Mouse (Mus musculus) myocyte (in vitro differentiated cells): Measurements from ENCODE around the gene Pitpna. TPM values are rescaled to one million over a fixed set of nuclear protein-coding genes. Genes with fewer than 3 reads are reported as not detected.

Source experiments
- H3K27me3 ChIP-seq: one replicate; pipeline ENCODE4 v1.6.1; 2011; ENCODE audit not compliant: control insufficient read depth, insufficient read depth, insufficient read length
- H3K36me3 ChIP-seq: one replicate; pipeline ENCODE4 v1.6.1; 2011; ENCODE audit not compliant: control insufficient read depth, insufficient read depth
- H3K4me2 ChIP-seq: one replicate; pipeline ENCODE4 v1.6.1; 2011; ENCODE audit warnings: low read depth, control low read depth
- H3K4me3 ChIP-seq: one replicate; pipeline ENCODE4 v1.5.1; 2011; ENCODE audit warnings: mild to moderate bottlenecking, control low read depth, moderate library complexity
- H3K79me2 ChIP-seq: one replicate; pipeline ENCODE4 v1.6.1; 2011; ENCODE audit not compliant: control insufficient read depth, insufficient read depth
- H3ac ChIP-seq: one replicate; pipeline ENCODE4 v1.6.1; 2011; ENCODE audit not compliant: control insufficient read depth, insufficient read length
- CEBPB ChIP-seq: IDR thresholded peaks from 2 replicates; pipeline ENCODE4 v1.6.1; 2011; ENCODE audit warnings: mild to moderate bottlenecking, moderate library complexity; ENCODE audit not compliant: poor library complexity, insufficient read depth, severe bottlenecking
- E2F4 ChIP-seq: IDR thresholded peaks from one replicate; pipeline ENCODE4 v1.6.1; 2011; ENCODE audit warnings: mild to moderate bottlenecking, control low read depth, moderate library complexity; ENCODE audit not compliant: insufficient read depth
- MAX ChIP-seq: IDR thresholded peaks from one replicate; pipeline ENCODE4 v1.6.1; 2011; ENCODE audit warnings: low read depth, mild to moderate bottlenecking, control low read depth
- MYOD1 ChIP-seq, 3 experiments: IDR thresholded peaks; one replicate each; pipeline ENCODE4 v1.6.1; 2011; ENCODE audit warnings: control low read depth in 2 of 3, low read depth in 2 of 3, mild to moderate bottlenecking in 2 of 3, moderate library complexity in 1 of 3; ENCODE audit not compliant: insufficient read length in 2 of 3, control insufficient read depth in 1 of 3
- MYOG ChIP-seq, 3 experiments: IDR thresholded peaks; one replicate each; pipeline ENCODE4 v1.6.1; 2011; ENCODE audit warnings: control low read depth in 2 of 3, low read depth in 2 of 3, mild to moderate bottlenecking in 2 of 3; ENCODE audit not compliant: insufficient read length in 2 of 3, control insufficient read depth in 1 of 3, insufficient read depth in 1 of 3
- POLR2A ChIP-seq: IDR thresholded peaks from one replicate; pipeline ENCODE4 v1.6.1; 2011; ENCODE audit warnings: low read depth, mild to moderate bottlenecking, control low read depth, moderate library complexity; ENCODE audit not compliant: insufficient read length
- POLR2AphosphoS2 ChIP-seq: IDR thresholded peaks from one replicate; pipeline ENCODE4 v1.6.1; 2011; ENCODE audit warnings: low read depth, control low read depth; ENCODE audit not compliant: insufficient read length
- REST ChIP-seq: IDR thresholded peaks from one replicate; pipeline ENCODE4 v1.6.1; 2011; ENCODE audit warnings: mild to moderate bottlenecking, control low read depth, moderate library complexity; ENCODE audit not compliant: insufficient read depth, insufficient read length
- SRF ChIP-seq: IDR thresholded peaks from one replicate; pipeline ENCODE4 v1.6.1; 2011; ENCODE audit warnings: low read depth; ENCODE audit not compliant: control insufficient read depth, insufficient read length
- TCF12 ChIP-seq: IDR thresholded peaks from one replicate; pipeline ENCODE4 v1.6.1; 2011; ENCODE audit warnings: mild to moderate bottlenecking, control low read depth; ENCODE audit not compliant: poor library complexity, insufficient read depth, severe bottlenecking
- TCF3 ChIP-seq: IDR thresholded peaks from one replicate; pipeline ENCODE4 v1.6.1; 2011; ENCODE audit warnings: low read depth, control low read depth; ENCODE audit not compliant: insufficient read length
- USF1 ChIP-seq: IDR thresholded peaks from one replicate; pipeline ENCODE4 v1.6.1; 2011; ENCODE audit warnings: low read depth, mild to moderate bottlenecking, control low read depth, moderate library complexity
- polyA plus RNA-seq: library from polyadenylated mRNA; unstranded; fragments of >200 nt; fragmentation: generic; extraction: Trizol; gene quantifications from one replicate; pipeline ENCODE4 v1.2.1, GENCODE M21; 2012; ENCODE audit warnings: missing spikeins

Gene Pitpna
- polyA plus RNA-seq, 1 experiment, result 125 TPM

DNA sequence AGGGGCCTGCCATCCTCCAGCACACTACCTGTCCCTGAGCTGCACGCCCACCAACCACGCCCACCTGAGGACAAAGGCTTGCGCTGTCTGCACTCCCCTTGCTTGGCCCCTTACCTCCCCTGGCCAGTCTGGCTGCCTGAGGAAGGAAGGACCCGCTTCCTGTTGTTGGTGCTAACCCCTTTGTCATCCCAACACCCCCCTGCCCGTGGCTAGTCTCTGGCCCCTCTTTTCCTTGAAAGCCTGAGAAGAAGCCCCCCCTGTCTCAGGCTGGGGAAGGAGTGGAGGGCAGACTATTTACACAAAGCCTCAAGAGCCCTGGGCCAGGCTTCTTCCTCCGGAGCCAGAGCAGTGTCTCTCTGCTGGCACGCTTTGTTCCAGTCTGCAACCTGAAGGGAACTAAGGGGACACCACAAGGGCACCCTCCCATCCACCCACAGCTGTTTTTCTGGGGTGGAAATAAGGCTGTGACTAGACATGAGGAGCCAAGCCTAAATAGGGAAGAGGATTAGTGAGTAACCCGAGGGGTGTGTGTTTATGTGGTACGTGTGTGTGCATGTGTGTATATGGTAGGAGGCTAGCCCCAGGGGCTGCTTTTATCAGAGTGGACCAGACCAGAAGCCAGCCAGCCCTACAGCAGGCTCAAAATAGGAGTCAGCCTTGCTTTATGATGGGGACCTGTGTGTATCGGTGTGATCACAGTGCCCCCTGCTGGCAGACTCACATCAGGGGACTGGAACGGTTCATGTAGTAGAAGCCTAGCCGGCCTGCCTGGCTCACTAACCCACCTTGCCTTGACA is 14.8 kb upstream of the Pitpna start:
- H3K27me3 ChIP-seq, result no peaks in the 10 kb centered on the region
- TF ChIP-seq USF1 (no peak), MYOD1 (IDR thresholded peaks at IDR 0.05; ENCODE audit: control insufficient read depth in 1 of 3, insufficient read length in 2 of 3, low read depth in 2 of 3) (no peak), MYOG (IDR thresholded peaks at IDR 0.05; ENCODE audit: control insufficient read depth in 1 of 3, insufficient read depth in 1 of 3, insufficient read length in 2 of 3, low read depth in 2 of 3) (peak in 2 of 3 experiments; percentile 43 to 61), TCF3 (no peak), REST (no peak)
- no peaks in the 10 kb centered on the region for H3K79me2 ChIP-seq
- peak overlapping the region; percentile 40 for H3K4me2 ChIP-seq
- H3ac ChIP-seq, result no peak overlapping the region
- H3K4me3 ChIP-seq, result no peak overlapping the region
- H3K36me3 ChIP-seq, result no peaks in the 10 kb centered on the region

DNA sequence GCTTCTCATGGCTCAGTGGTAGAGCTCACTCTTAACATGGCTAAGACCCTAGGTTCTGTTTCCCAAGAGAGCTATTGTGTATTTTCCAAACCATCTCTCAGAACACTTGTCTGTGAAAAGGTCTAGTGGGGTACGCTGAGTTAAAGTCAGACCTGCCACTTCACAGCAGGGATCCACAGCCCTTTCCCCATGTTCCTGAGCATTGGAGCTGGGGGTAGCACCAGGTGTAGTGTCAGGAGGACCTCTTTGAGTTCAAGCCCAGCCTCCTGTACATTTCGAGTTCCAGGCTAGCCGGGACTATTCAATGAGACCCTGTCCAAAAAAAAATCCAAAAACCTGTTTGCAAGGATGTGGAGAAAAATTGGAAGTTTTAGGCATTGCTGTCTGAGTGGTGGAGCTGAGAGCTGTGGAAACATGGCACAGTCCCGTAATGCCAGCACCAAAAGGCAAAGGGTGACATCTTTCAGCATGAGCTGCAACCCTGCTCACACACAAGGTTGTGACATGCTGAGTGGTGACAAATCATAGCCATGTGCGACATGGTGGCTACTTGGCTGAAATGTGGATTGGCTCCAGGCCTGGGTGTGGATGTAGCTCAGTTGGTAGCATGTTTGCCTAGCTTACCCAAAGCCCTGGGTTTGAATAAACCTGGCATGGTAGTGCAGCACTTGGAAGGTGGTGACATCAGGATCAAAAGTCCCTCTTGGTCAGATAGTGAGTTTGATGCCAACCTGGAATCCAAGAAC is 13.3 kb upstream of the Pitpna start:
- TF ChIP-seq MYOD1 (IDR thresholded peaks at IDR 0.05; ENCODE audit: control insufficient read depth in 1 of 3, insufficient read length in 2 of 3, low read depth in 2 of 3), result no peak
- no peak for TF ChIP-seq E2F4
- no peak for TF ChIP-seq CEBPB
- TF ChIP-seq USF1, result no peak
- TF ChIP-seq MYOG (IDR thresholded peaks at IDR 0.05; ENCODE audit: control insufficient read depth in 1 of 3, insufficient read depth in 1 of 3, insufficient read length in 2 of 3, low read depth in 2 of 3), result no peak
- TF ChIP-seq TCF3, result no peak
- TF ChIP-seq TCF12, result no peak
- no peak for TF ChIP-seq MAX
- TF ChIP-seq REST, result no peak
- TF ChIP-seq SRF, result no peak
- TF ChIP-seq POLR2A, result no peak
- TF ChIP-seq POLR2AphosphoS2, result no peak
- H3K27me3 ChIP-seq, result no peaks in the 10 kb centered on the region
- H3K36me3 ChIP-seq, result no peaks in the 10 kb centered on the region
- no peaks in the 10 kb centered on the region for H3K79me2 ChIP-seq
- no peak overlapping the region for H3K4me2 ChIP-seq
- no peak overlapping the region for H3K4me3 ChIP-seq
- H3ac ChIP-seq, result no peak overlapping the region

DNA sequence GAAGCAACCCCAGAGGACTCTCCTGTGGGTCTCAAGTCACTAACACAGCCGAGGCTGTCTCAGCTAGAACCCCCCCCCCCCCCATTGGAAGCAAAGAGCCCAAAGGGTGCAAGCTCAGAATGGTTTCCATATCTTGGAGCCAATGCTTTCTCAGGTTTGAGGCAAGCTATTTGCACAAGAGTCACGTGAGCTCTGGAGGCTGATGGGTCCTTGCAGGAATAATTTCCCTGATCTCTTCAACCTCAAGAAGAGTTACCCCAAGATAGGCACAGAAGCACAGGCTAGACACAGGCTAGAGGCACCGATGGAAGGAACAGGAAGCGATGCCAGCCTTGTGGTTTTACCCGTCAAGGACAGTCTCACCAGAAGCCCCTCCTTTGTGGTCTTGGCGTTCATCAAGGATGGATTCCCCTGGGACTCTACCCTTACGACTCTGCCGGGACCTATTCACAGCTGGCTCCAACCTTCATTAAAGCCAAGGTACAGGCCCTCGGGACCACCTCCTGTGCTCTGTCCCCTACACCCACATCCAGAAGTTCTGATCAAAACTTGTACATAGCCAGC is 12.3 kb upstream of the Pitpna start:
- no peaks in the 10 kb centered on the region for H3K79me2 ChIP-seq
- no peak overlapping the region for H3K4me3 ChIP-seq
- H3K27me3 ChIP-seq, result no peaks in the 10 kb centered on the region
- no peaks in the 10 kb centered on the region for H3K36me3 ChIP-seq
- TF ChIP-seq MYOG (IDR thresholded peaks at IDR 0.05; ENCODE audit: control insufficient read depth in 1 of 3, insufficient read depth in 1 of 3, insufficient read length in 2 of 3, low read depth in 2 of 3) (no peak), MAX (no peak), POLR2AphosphoS2 (no peak), TCF3 (no peak), MYOD1 (IDR thresholded peaks at IDR 0.05; ENCODE audit: control insufficient read depth in 1 of 3, insufficient read length in 2 of 3, low read depth in 2 of 3) (no peak), USF1 (peak; percentile 35), E2F4 (no peak)
- no peak overlapping the region for H3ac ChIP-seq
- H3K4me2 ChIP-seq, result no peak overlapping the region

DNA sequence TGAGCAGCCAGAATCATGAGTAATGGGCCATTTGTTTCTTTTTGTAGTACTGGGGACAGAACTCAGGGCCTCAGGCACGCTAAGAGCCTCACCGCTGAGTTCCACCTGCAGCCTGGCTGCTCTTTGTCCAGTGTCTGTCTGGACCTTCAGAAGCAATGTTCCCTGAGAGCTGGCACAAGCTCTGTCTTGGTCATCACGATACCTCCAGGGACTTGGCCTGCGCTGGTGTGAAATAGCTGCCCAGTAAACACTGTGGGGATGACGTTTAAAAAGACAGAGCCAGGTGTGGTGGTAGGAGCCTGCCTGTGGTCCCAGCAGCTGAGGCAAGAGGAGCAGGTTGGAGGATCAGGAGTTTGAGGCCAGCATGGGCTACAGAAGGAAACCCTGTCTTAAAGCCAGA is 9.3 kb upstream of the Pitpna start:
- Histone ChIP-seq H3K36me3 (no peaks in the 10 kb centered on the region), H3ac (no peak overlapping the region), H3K4me3 (no peak overlapping the region), H3K4me2 (no peak overlapping the region), H3K27me3 (no peaks in the 10 kb centered on the region), H3K79me2 (no peaks in the 10 kb centered on the region)
- no peak for TF ChIP-seq MAX
- no peak for TF ChIP-seq TCF3
- no peak for TF ChIP-seq POLR2AphosphoS2
- no peak for TF ChIP-seq E2F4
- no peak for TF ChIP-seq MYOG (IDR thresholded peaks at IDR 0.05; ENCODE audit: control insufficient read depth in 1 of 3, insufficient read depth in 1 of 3, insufficient read length in 2 of 3, low read depth in 2 of 3)
- TF ChIP-seq REST, result no peak
- TF ChIP-seq USF1, result no peak
- TF ChIP-seq MYOD1 (IDR thresholded peaks at IDR 0.05; ENCODE audit: control insufficient read depth in 1 of 3, insufficient read length in 2 of 3, low read depth in 2 of 3), result no peak
- TF ChIP-seq SRF, result no peak
- no peak for TF ChIP-seq TCF12
- no peak for TF ChIP-seq POLR2A
- no peak for TF ChIP-seq CEBPB
